Mouse (Mus musculus) neural tube, embryonic 14.5 days (tissue): ENCODE measurements around the gene Tmem92. TPM values are rescaled to one million over a fixed set of nuclear protein-coding genes. Genes with fewer than 3 reads are reported as not detected.
"Not testable (repeated sequence)": the region's sequence is repeated elsewhere in the genome, so short reads cannot be mapped to it uniquely, and the experiment has no call there.

Experiments used
- ATAC-seq: fragments of 200-750 bp; cut with Nextera tagmentation; 2 replicates; pipeline ENCODE4 v1.8.0; 2017; ENCODE audit warnings: low read depth, mild to moderate bottlenecking, moderate TSS enrichment, moderate library complexity
- H3K27ac ChIP-seq: fragments of 300-500 bp; sonication (generic); 2 replicates; pipeline ENCODE4 v1.5.1; 2014; ENCODE audit warnings: low read depth, mild to moderate bottlenecking, control low read depth, low read length, moderate library complexity, mixed read lengths
- H3K27me3 ChIP-seq: fragments of 300-500 bp; sonication (generic); 2 replicates; pipeline ENCODE4 v1.6.1; 2014; ENCODE audit warnings: low read length; ENCODE audit not compliant: control insufficient read depth, insufficient read depth
- H3K36me3 ChIP-seq: fragments of 300-500 bp; sonication (generic); 2 replicates; pipeline ENCODE4 v1.6.1; 2014; ENCODE audit warnings: low read length, mixed read lengths; ENCODE audit not compliant: control insufficient read depth, insufficient read depth
- H3K4me1 ChIP-seq: fragments of 300-500 bp; sonication (generic); 2 replicates; pipeline ENCODE4 v1.6.1; 2014; ENCODE audit warnings: low read length; ENCODE audit not compliant: control insufficient read depth, insufficient read depth
- H3K4me2 ChIP-seq: fragments of 300-500 bp; sonication (generic); 2 replicates; pipeline ENCODE4 v1.6.1; 2014; ENCODE audit warnings: mild to moderate bottlenecking, low read depth, low read length, control low read depth
- H3K4me3 ChIP-seq: fragments of 300-500 bp; sonication (generic); 2 replicates; pipeline ENCODE4 v1.5.1; 2014; ENCODE audit warnings: low read depth, low read length, control low read depth, mixed read lengths
- H3K9ac ChIP-seq: fragments of 300-500 bp; sonication (generic); replicated peaks from 2 replicates; pipeline ENCODE4 v1.6.1; 2014; ENCODE audit warnings: low read depth, mild to moderate bottlenecking, control low read depth, low read length, mixed read lengths
- H3K9me3 ChIP-seq: fragments of 300-500 bp; sonication (generic); 2 replicates; pipeline ENCODE4 v1.6.1; 2016; ENCODE audit warnings: low read length; ENCODE audit not compliant: control insufficient read depth
- WGBS: fragments of 180-500 bp; shearing (Covaris S2); extraction: QIAGEN DNeasy Blood & Tissue Kit; methylation state at CpG from one replicate; pipeline ENCODE4 v1.1.7; 2014; 5-methylcytosine and 5-hydroxymethylcytosine counted together
- polyA plus RNA-seq: library from polyadenylated mRNA; unstranded; fragments of >200 nt; fragmentation: Nextera tagmentation; extraction: Ambion mirVana; gene quantifications from 2 replicates; pipeline ENCODE4 v1.2.1, GENCODE M21; 2014

Gene Tmem92
- polyA plus RNA-seq, result not detected in 2 replicates

GRCm38 (mm10) chr11:94782603-94783002 lies at the start of gene Tmem92:
Tmem92 (minus strand) TSS chr11:94782703.
- no peak for ATAC-seq
- Histone ChIP-seq H3K4me3 (no peak within 1 kb of the TSS), H3K9ac (no peak within 1 kb of the TSS), H3K4me2 (no peak within 1 kb of the TSS), H3K9me3 (no peaks in the 10 kb centered on the region), H3K27me3 (no peaks in the 10 kb centered on the region), H3K27ac (no peak within 1 kb of the TSS), H3K4me1 (no peaks in the 10 kb centered on the region), H3K36me3 (no peaks in the 10 kb centered on the region)

DNA sequence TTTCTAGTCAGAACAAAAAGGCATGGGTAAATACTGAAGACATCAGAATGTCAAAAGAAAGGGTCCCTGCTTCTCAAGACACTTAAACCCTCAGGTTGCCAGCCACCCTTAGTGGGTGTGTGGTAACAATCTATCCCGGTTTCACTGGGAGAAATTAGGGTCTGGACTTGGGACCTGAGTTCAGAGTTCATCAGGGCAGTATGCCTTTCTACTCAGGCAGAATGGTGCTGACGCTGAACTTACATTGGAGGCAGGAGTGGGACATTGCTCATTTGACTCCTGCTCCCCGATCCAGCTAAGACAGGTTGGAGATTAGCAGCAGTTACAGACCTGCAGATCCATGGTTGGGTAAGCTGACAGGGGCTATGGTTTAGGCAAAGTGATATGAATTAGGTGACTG lies 46.5 kb upstream of the Tmem92 start:
- H3K9ac ChIP-seq, result no peak overlapping the region
- no peak overlapping the region for H3K4me3 ChIP-seq
- no peaks in the 10 kb centered on the region for H3K4me1 ChIP-seq
- H3K27ac ChIP-seq, result no peak overlapping the region
- ATAC-seq, result no peak
- no peaks in the 10 kb centered on the region for H3K9me3 ChIP-seq
- H3K36me3 ChIP-seq, result no peaks in the 10 kb centered on the region
- 78% methylated on average over 3 of the region's 3 CpGs for WGBS
- H3K4me2 ChIP-seq, result no peak overlapping the region
- H3K27me3 ChIP-seq, result no peaks in the 10 kb centered on the region

- not testable (repeated sequence) for ATAC-seq, H3K9me3 ChIP-seq, H3K4me2 ChIP-seq, H3K4me1 ChIP-seq, H3K36me3 ChIP-seq, H3K27me3 ChIP-seq, H3K9ac ChIP-seq, H3K27ac ChIP-seq, H3K4me3 ChIP-seq
Observed at GRCm38 (mm10) chr11:94819427-94819826, 36.9 kb upstream of the Tmem92 start.

DNA sequence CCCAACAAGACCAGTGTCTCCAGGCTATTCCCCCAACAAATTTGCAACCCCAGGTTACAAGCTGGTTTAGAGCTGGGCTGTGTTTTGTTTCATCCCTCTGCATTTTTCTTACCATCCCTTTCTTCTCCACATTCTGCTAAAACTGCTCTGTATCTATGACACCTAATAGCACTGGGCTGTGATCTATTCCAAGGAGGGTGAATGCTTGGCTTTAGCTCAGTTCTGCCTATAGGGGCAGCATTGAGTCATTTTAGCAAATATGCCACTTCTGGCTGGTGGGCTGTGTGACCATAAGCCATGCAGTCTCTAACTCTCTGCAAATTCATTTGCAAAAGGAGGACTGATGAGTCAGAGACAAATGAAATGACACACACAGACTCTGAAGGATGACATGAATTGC lies 36.4 kb upstream of the Tmem92 start:
- not testable (repeated sequence) for H3K36me3 ChIP-seq, H3K27me3 ChIP-seq, H3K9ac ChIP-seq, H3K4me1 ChIP-seq, H3K4me3 ChIP-seq, ATAC-seq, H3K27ac ChIP-seq, H3K4me2 ChIP-seq, H3K9me3 ChIP-seq

DNA sequence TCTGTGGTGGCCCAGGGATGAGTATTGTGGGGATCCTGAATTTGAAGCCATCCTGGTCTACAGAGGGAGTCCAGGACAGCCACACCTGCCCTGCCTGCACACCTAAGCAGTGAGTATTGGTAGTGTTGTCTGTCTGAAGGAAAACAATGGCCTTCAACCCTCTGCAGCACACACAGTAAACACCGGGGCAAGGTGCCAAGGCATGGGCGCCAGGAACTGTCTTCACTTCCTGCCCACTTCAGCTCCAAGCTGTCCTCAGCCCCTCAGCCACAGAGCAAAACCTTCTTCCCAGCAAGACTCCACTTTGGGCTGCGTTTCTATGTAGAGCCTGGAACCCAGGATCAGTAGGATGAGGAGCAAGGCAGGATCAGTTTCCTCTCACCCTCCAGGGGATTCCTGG lies 29.0 kb upstream of the Tmem92 start:
- not testable (repeated sequence) for H3K36me3 ChIP-seq, H3K27ac ChIP-seq, H3K4me2 ChIP-seq, H3K27me3 ChIP-seq, H3K9ac ChIP-seq, H3K9me3 ChIP-seq, H3K4me1 ChIP-seq, H3K4me3 ChIP-seq, ATAC-seq
- 61% methylated on average over 2 of the region's 3 CpGs for WGBS

- Histone ChIP-seq H3K4me3 (no peak overlapping the region), H3K4me1 (no peaks in the 10 kb centered on the region), H3K9ac (no peak overlapping the region), H3K4me2 (no peak overlapping the region), H3K27me3 (no peaks in the 10 kb centered on the region), H3K9me3 (no peaks in the 10 kb centered on the region), H3K27ac (no peak overlapping the region), H3K36me3 (no peaks in the 10 kb centered on the region)
- ATAC-seq, result no peak
Observed at GRCm38 (mm10) chr11:94791700-94792099, 9.2 kb upstream of the Tmem92 start.

DNA sequence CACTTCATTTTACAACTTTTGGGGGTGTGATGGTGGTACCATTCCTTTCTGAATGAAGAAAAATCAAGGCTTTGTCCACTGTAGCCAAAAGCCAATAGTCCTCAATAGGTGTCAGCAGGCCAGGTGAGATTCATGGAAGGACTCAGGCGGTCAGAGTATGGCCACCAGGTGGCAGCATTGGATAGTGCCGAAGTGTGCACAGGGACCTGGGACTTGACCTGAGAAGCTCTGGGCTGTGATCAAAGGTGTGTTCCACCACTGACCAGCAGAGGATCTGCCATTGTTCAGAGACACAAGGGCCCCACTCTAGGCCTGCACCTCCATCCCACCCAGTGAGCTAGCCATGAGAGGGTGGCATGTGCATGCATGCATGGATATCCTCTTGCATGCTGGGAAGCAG lies 2.7 kb upstream of the Tmem92 start:
- no peak for ATAC-seq
- H3K4me2 ChIP-seq, result no peak overlapping the region
- no peak overlapping the region for H3K4me3 ChIP-seq
- H3K9ac ChIP-seq, result no peak overlapping the region
- no peaks in the 10 kb centered on the region for H3K36me3 ChIP-seq
- no peaks in the 10 kb centered on the region for H3K27me3 ChIP-seq
- 17% methylated on average over 2 of the region's 2 CpGs for WGBS
- H3K27ac ChIP-seq, result no peak overlapping the region
- H3K4me1 ChIP-seq, result no peaks in the 10 kb centered on the region
- no peaks in the 10 kb centered on the region for H3K9me3 ChIP-seq

- Histone ChIP-seq H3K27ac (no peak overlapping the region), H3K4me1 (no peaks in the 10 kb centered on the region), H3K36me3 (no peaks in the 10 kb centered on the region), H3K27me3 (no peaks in the 10 kb centered on the region), H3K4me2 (no peak overlapping the region), H3K4me3 (no peak overlapping the region), H3K9me3 (no peaks in the 10 kb centered on the region), H3K9ac (no peak overlapping the region)
- no peak for ATAC-seq
- 86% methylated on average over 5 of the region's 5 CpGs for WGBS
Observed at GRCm38 (mm10) chr11:94774887-94775497, 7.5 kb downstream of the Tmem92 start.

DNA sequence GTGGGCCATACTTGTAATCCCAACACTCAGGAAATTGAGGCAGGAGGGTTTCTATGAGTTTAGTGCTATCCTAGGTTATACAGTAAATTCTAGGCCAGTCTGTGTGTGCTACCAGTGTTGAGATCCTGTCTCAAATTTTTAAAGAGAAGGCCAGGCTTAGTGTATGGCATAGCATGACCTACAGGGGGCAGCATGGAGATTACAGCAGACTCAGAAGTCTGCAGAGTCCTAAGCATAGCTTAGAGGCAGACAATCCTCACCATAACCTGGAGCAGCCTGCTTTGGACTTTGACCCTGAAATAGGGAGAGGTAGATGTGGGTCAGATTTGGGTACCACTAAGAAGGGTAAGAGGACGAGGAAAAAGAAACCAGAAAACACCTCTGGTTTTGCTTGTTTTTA lies 8.7 kb downstream of the Tmem92 start:
- Histone ChIP-seq H3K9me3 (no peaks in the 10 kb centered on the region), H3K9ac (no peak overlapping the region), H3K4me2 (no peak overlapping the region), H3K27ac (no peak overlapping the region), H3K36me3 (no peaks in the 10 kb centered on the region), H3K4me3 (no peak overlapping the region), H3K4me1 (no peaks in the 10 kb centered on the region), H3K27me3 (no peaks in the 10 kb centered on the region)
- 87% methylated on average over 1 of the region's 1 CpGs for WGBS
- ATAC-seq, result no peak
